In genomic region chr6:40431356-40431755, GRCm38 (mm10) we compare ENCODE assay signal across 13 mouse cellular contexts. TPM values are rescaled to one million over a fixed set of nuclear protein-coding genes. Genes with fewer than 3 reads are reported as not detected.
DNase-seq lines count a peak whose midpoint lies in the region; ATAC-seq and TF ChIP-seq lines count a peak whose summit lies in the region.
"Had no signal": no experiment of that assay in that cellular context is flagged by ENCODE, and none has a peak within 500 bp of the region (broad histone marks: within the 10 kb centered on the region; RNA-seq: fewer than 3 reads in every experiment).

No protein-coding gene starts in this region.

- H3K79me2 ChIP-seq in C2C12 (ENCODE audit: control insufficient read depth, insufficient read depth) = no peaks in the 10 kb centered on the region

- no peak overlapping the region for H3ac ChIP-seq in C2C12 (ENCODE audit: control insufficient read depth, insufficient read length, low read depth)

- no peak for TF ChIP-seq CTCF in hindbrain, postnatal 0 days (IDR thresholded peaks at IDR 0.05; ENCODE audit: low read depth)
- no peak for TF ChIP-seq CTCF in C2C12 (IDR thresholded peaks at IDR 0.05; ENCODE audit: control insufficient read depth, insufficient read depth, insufficient read length)

- 39% methylated on average over 4 of the region's 4 CpGs for whole genome bisulfite sequencing in hindbrain, postnatal 0 days
- 61% methylated on average over 4 of the region's 4 CpGs for WGBS in hindbrain, embryonic 10.5 days
- 36% methylated on average over 4 of the region's 4 CpGs for WGBS in forebrain, embryonic 16.5 days

- no peaks in the 10 kb centered on the region for H3K27me3 ChIP-seq in hindbrain, postnatal 0 days (ENCODE audit: insufficient read depth, low read length)
- H3K27me3 ChIP-seq in hindbrain, embryonic 10.5 days (ENCODE audit: insufficient read depth, poor library complexity, severe bottlenecking) = no peaks in the 10 kb centered on the region; the same call in 1 of the 2 replicates
- H3K27me3 ChIP-seq in C2C12 (ENCODE audit: control insufficient read depth, insufficient read depth, insufficient read length) = no peaks in the 10 kb centered on the region
- no peaks in the 10 kb centered on the region for H3K27me3 ChIP-seq in forebrain, embryonic 16.5 days (replicated peaks; ENCODE audit: control insufficient read depth, insufficient read depth, low read length)
- H3K27me3 ChIP-seq: embryonic facial prominence, embryonic 15.5 days had no signal

- peak; percentile 77 for DNase-seq in hindbrain, postnatal 0 days (ENCODE audit: low spot score)
- DNase-seq in hindbrain, embryonic 10.5 days (ENCODE audit: low spot score) = no peak
- DNase-seq in adrenal gland, postnatal 36 days = peak; percentile 7 to 12
- DNase-seq in right cerebral cortex, postnatal 36 days (ENCODE audit: low spot score in 2 of 2) = no peak
- DNase-seq in heart, postnatal 4 days = no peak
- no peak for DNase-seq in gastrocnemius, adult 18-20 months (ENCODE audit: low spot score)
- DNase-seq: kidney, postnatal 25 days; liver, embryonic 13.5 days; thymus, postnatal 4 days had no signal

- no peaks in the 10 kb centered on the region for H3K36me3 ChIP-seq in hindbrain, postnatal 0 days (ENCODE audit: insufficient read depth, low read length)
- H3K36me3 ChIP-seq in hindbrain, embryonic 10.5 days = no peaks in the 10 kb centered on the region
- no peaks in the 10 kb centered on the region for H3K36me3 ChIP-seq in C2C12 (ENCODE audit: control insufficient read depth, insufficient read depth)
- H3K36me3 ChIP-seq in forebrain, embryonic 16.5 days (ENCODE audit: control insufficient read depth, insufficient read depth) = no peaks in the 10 kb centered on the region
- H3K36me3 ChIP-seq: embryonic facial prominence, embryonic 15.5 days; liver, embryonic 13.5 days had no signal

- ATAC-seq in hindbrain, postnatal 0 days = no peak
- ATAC-seq in forebrain, embryonic 16.5 days = no peak

- H3K9ac ChIP-seq in hindbrain, postnatal 0 days (replicated peaks; ENCODE audit: low read length) = no peak overlapping the region
- H3K9ac ChIP-seq in forebrain, embryonic 16.5 days (replicated peaks; ENCODE audit: low read depth, low read length) = no peak overlapping the region
- H3K9ac ChIP-seq: embryonic facial prominence, embryonic 15.5 days; liver, embryonic 13.5 days had no signal

- no peaks in the 10 kb centered on the region for H3K9me3 ChIP-seq in hindbrain, postnatal 0 days (ENCODE audit: low read length)
- H3K9me3 ChIP-seq in hindbrain, embryonic 10.5 days = no peaks in the 10 kb centered on the region
- H3K9me3 ChIP-seq in forebrain, embryonic 16.5 days (ENCODE audit: control insufficient read depth, low read length) = no peaks in the 10 kb centered on the region
- H3K9me3 ChIP-seq: embryonic facial prominence, embryonic 15.5 days; liver, embryonic 13.5 days had no signal

- H3K4me3 ChIP-seq in hindbrain, postnatal 0 days (ENCODE audit: low read length) = no peak overlapping the region
- H3K4me3 ChIP-seq in hindbrain, embryonic 10.5 days = no peak overlapping the region
- no peak overlapping the region for H3K4me3 ChIP-seq in C2C12 (ENCODE audit: insufficient read depth, poor library complexity, severe bottlenecking)
- H3K4me3 ChIP-seq in forebrain, embryonic 16.5 days (replicated peaks; ENCODE audit: low read length) = peak overlapping the region; percentile 9; the same call in 1 of the 2 replicates
- H3K4me3 ChIP-seq: embryonic facial prominence, embryonic 15.5 days; liver, embryonic 13.5 days had no signal

- no peaks in the 10 kb centered on the region for H3K79me3 ChIP-seq in C2C12 (ENCODE audit: low read depth)

- peak overlapping the region; percentile 73; the same call in 1 of the 2 replicates for H3K27ac ChIP-seq in hindbrain, postnatal 0 days
- no peak overlapping the region for H3K27ac ChIP-seq in hindbrain, embryonic 10.5 days
- H3K27ac ChIP-seq in forebrain, embryonic 16.5 days (ENCODE audit: low read length) = peak overlapping the region; percentile 84
- H3K27ac ChIP-seq: embryonic facial prominence, embryonic 15.5 days; liver, embryonic 13.5 days had no signal

- H3K4me2 ChIP-seq in hindbrain, postnatal 0 days (ENCODE audit: low read depth, low read length) = peak overlapping the region; percentile 8; the same call in 1 of the 2 replicates
- peak overlapping the region; percentile 83 for H3K4me2 ChIP-seq in forebrain, embryonic 16.5 days (ENCODE audit: low read length)
- H3K4me2 ChIP-seq: embryonic facial prominence, embryonic 15.5 days; liver, embryonic 13.5 days had no signal

- peaks cover 21% of the 10 kb centered on the region for H3K4me1 ChIP-seq in hindbrain, postnatal 0 days (ENCODE audit: insufficient read depth, low read length)
- H3K4me1 ChIP-seq in hindbrain, embryonic 10.5 days (replicated peaks) = peaks cover 23% of the 10 kb centered on the region
- H3K4me1 ChIP-seq in forebrain, embryonic 16.5 days (replicated peaks; ENCODE audit: control insufficient read depth, insufficient read depth, low read length) = peaks cover 69% of the 10 kb centered on the region

TF ChIP-seq in C2C12, 6 proteins besides CTCF, POLR2A, EP300 and RAD21:
- TF ChIP-seq USF1 (IDR thresholded peaks at IDR 0.05; ENCODE audit: low read depth) = no peak
- TF ChIP-seq MYOD1 (IDR thresholded peaks at IDR 0.05; ENCODE audit: control insufficient read depth, insufficient read length, low read depth) = peak; percentile 55
TF ChIP-seq in C2C12: peak in this region for 1.

RNA-seq across cellular contexts. Expression of gene E330009J07Rik, which starts 4.6 kb away (rescaled TPM):
- 28.0 and 29.1 TPM in 2 replicates for total RNA-seq in hindbrain, postnatal 0 days (2014; rRNA removed)
- polyA plus RNA-seq in hindbrain, postnatal 0 days (2015; fragmentation: Nextera tagmentation; extraction: Ambion mirVana) = 9.9 and 12.8 TPM in 2 replicates
- polyA plus RNA-seq in hindbrain, embryonic 10.5 days (2016; fragmentation: Nextera tagmentation; extraction: Ambion mirVana) = 10.1 and 12.4 TPM in 2 replicates
- 0.82 TPM for polyA plus RNA-seq in C2C12 (2012; fragmentation: generic; extraction: Trizol)
- 10 to 100 TPM; 11.9 to 15.4 TPM for total RNA-seq in adrenal gland, postnatal 36 days (2021)
- 43.2 and 50.4 TPM in 2 replicates for polyA plus RNA-seq in forebrain, embryonic 16.5 days (2015; fragmentation: Nextera tagmentation; extraction: Ambion mirVana)
- 1 to 10 TPM; 3.1 to 3.7 TPM for total RNA-seq in heart, postnatal 4 days (2021)
- total RNA-seq in gastrocnemius, adult 18-20 months (2021) = 1 to 10 TPM in 1 of 2 experiments, under 1 TPM in 1; 0.64 to 1.2 TPM

RNA-seq across cellular contexts. Expression of gene Wee2, which starts 7.5 kb away (rescaled TPM):
- total RNA-seq in hindbrain, postnatal 0 days (2014; rRNA removed) = 0.10 TPM in 1 of 2 replicates, not detected in the other
- polyA plus RNA-seq in hindbrain, postnatal 0 days (2015; fragmentation: Nextera tagmentation; extraction: Ambion mirVana) = 0.18 and 0.28 TPM in 2 replicates
- polyA plus RNA-seq in hindbrain, embryonic 10.5 days (2016; fragmentation: Nextera tagmentation; extraction: Ambion mirVana) = 0.21 TPM in 1 of 2 replicates, not detected in the other
- not detected for polyA plus RNA-seq in C2C12 (2012; fragmentation: generic; extraction: Trizol)
- not detected for total RNA-seq in adrenal gland, postnatal 36 days (2021)
- 0.10 and 0.55 TPM in 2 replicates for polyA plus RNA-seq in forebrain, embryonic 16.5 days (2015; fragmentation: Nextera tagmentation; extraction: Ambion mirVana)
- not detected for total RNA-seq in heart, postnatal 4 days (2021)
- total RNA-seq in gastrocnemius, adult 18-20 months (2021) = not detected
- polyA plus RNA-seq: embryonic facial prominence, embryonic 15.5 days; liver, embryonic 13.5 days had no signal

RNA-seq across cellular contexts. Expression of gene Ssbp1, which starts 39.8 kb away (rescaled TPM):
- 9.1 and 11.2 TPM in 2 replicates for total RNA-seq in hindbrain, postnatal 0 days (2014; rRNA removed)
- polyA plus RNA-seq in hindbrain, postnatal 0 days (2015; fragmentation: Nextera tagmentation; extraction: Ambion mirVana) = 82.5 and 90.6 TPM in 2 replicates
- polyA plus RNA-seq in hindbrain, embryonic 10.5 days (2016; fragmentation: Nextera tagmentation; extraction: Ambion mirVana) = 175 and 200 TPM in 2 replicates
- polyA plus RNA-seq in C2C12 (2012; fragmentation: generic; extraction: Trizol) = 40.5 TPM
- total RNA-seq in adrenal gland, postnatal 36 days (2021) = 10 to 100 TPM; 47.4 to 48.1 TPM
- 129 and 134 TPM in 2 replicates for polyA plus RNA-seq in forebrain, embryonic 16.5 days (2015; fragmentation: Nextera tagmentation; extraction: Ambion mirVana)
- 10 to 100 TPM; 37.5 to 39.9 TPM for total RNA-seq in heart, postnatal 4 days (2021)
- 10 to 100 TPM; 21.1 to 23.8 TPM for total RNA-seq in gastrocnemius, adult 18-20 months (2021)

RNA-seq across cellular contexts. Expression of gene Tas2r137, which starts 59.7 kb away (rescaled TPM):
- not detected in 2 replicates for total RNA-seq in hindbrain, postnatal 0 days (2014; rRNA removed)
- not detected in 2 replicates for polyA plus RNA-seq in hindbrain, postnatal 0 days (2015; fragmentation: Nextera tagmentation; extraction: Ambion mirVana)
- not detected in 2 replicates for polyA plus RNA-seq in hindbrain, embryonic 10.5 days (2016; fragmentation: Nextera tagmentation; extraction: Ambion mirVana)
- not detected for polyA plus RNA-seq in C2C12 (2012; fragmentation: generic; extraction: Trizol)
- total RNA-seq in adrenal gland, postnatal 36 days (2021) = not detected
- polyA plus RNA-seq in forebrain, embryonic 16.5 days (2015; fragmentation: Nextera tagmentation; extraction: Ambion mirVana) = not detected in 2 replicates
- total RNA-seq in heart, postnatal 4 days (2021) = not detected
- total RNA-seq in gastrocnemius, adult 18-20 months (2021) = not detected
- polyA plus RNA-seq: embryonic facial prominence, embryonic 15.5 days; gonadal fat pad, adult 2 months; liver, embryonic 13.5 days had no signal

Comparison
In these comparisons a context has a peak if more than half of its experiments do, and no peak if none do; other contexts are left out.
1. DNase-seq: peak in hindbrain, postnatal 0 days (single experiment) and adrenal gland, postnatal 36 days (2 of 2); none in hindbrain, embryonic 10.5 days (single experiment), right cerebral cortex, postnatal 36 days (0 of 2), heart, postnatal 4 days (single experiment) and gastrocnemius, adult 18-20 months (single experiment).